Mouse (Mus musculus) spleen, adult 2 months (tissue): ENCODE measurements around the gene Gaa. TPM values are rescaled to one million over a fixed set of nuclear protein-coding genes. Genes with fewer than 3 reads are reported as not detected.

Experiments
- DNase-seq, 2 experiments: peaks; one replicate each; pipeline versions ENCODE4 v3.0.0 to v3.0.0-alpha.2; 2012 to 2021; ENCODE audit warnings: low spot score in 2 of 2, low read depth in 1 of 2
- H3K27ac ChIP-seq: fragments of 200-500 bp; 2 replicates; pipeline ENCODE4 v1.5.1; 2012; ENCODE audit warnings: low read length, inconsistent platforms; ENCODE audit not compliant: insufficient read depth
- H3K27me3 ChIP-seq: fragments of 200-500 bp; 2 replicates; pipeline ENCODE4 v1.6.1; 2012; ENCODE audit warnings: mild to moderate bottlenecking, moderate library complexity, low read length, inconsistent platforms; ENCODE audit not compliant: control insufficient read depth, insufficient read depth
- H3K36me3 ChIP-seq: fragments of 200-500 bp; 2 replicates; pipeline ENCODE4 v1.6.1; 2012; ENCODE audit warnings: mild to moderate bottlenecking, low read length, inconsistent platforms; ENCODE audit not compliant: control insufficient read depth, insufficient read depth
- H3K4me1 ChIP-seq: fragments of 200-500 bp; 2 replicates; pipeline ENCODE4 v1.6.1; 2011; ENCODE audit warnings: inconsistent platforms; ENCODE audit not compliant: control insufficient read depth, insufficient read depth, insufficient read length
- H3K4me3 ChIP-seq: fragments of 200-500 bp; 2 replicates; pipeline ENCODE4 v1.5.1; 2011; ENCODE audit warnings: mild to moderate bottlenecking, inconsistent platforms; ENCODE audit not compliant: insufficient read depth, insufficient read length; ENCODE audit errors: extremely low read depth
- CTCF ChIP-seq: fragments of 200-500 bp; IDR thresholded peaks from 2 replicates; pipeline ENCODE4 v1.5.1; 2011; ENCODE audit warnings: mild to moderate bottlenecking, inconsistent platforms; ENCODE audit not compliant: insufficient read depth, insufficient read length, insufficient replicate concordance; ENCODE audit errors: extremely low read depth
- POLR2A ChIP-seq: fragments of 200-500 bp; IDR thresholded peaks from 2 replicates; pipeline ENCODE4 v1.6.1; 2011; ENCODE audit warnings: low read depth, low read length, inconsistent platforms
- WGBS: fragments of 180-500 bp; shearing (Covaris S2); methylation state at CpG from one replicate; pipeline ENCODE4 v1.1.7; 2018; 5-methylcytosine and 5-hydroxymethylcytosine counted together
- polyA plus RNA-seq: library from polyadenylated mRNA; depleted of rRNA; stranded (reverse); fragments of >200 nt; gene quantifications from 2 replicates; pipeline ENCODE4 v1.2.3, GENCODE M21; 2012

The Gaa gene
- polyA plus RNA-seq, 1 experiment: 68.2 TPM

DNA sequence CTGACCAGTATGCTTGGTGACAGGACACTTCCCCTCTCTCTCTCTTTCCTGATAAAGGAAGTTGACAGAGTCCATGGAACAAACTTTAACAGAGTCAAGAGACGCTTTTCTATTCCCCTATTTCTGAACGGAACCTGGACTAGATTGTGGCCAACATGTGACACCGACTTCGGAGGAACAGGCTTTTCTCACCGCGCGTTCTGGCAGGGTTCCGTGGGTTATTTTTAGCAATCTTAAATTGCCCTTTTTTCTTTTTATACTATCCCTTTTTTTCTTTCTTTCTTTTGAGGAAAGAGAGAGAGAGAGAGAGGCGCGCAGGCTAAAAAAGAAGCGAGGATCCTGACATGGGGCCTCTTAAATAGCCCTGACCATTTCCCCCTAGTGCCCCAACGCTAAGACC is 40.1 kb upstream of the Gaa start:
- no peak overlapping the region for H3K27ac ChIP-seq
- H3K4me1 ChIP-seq: peaks cover 11% of the 10 kb centered on the region
- peak overlapping the region; percentile 65; the same call in 1 of the 2 replicates for H3K4me3 ChIP-seq
- 6% methylated on average over 12 of the region's 12 CpGs for WGBS
- TF ChIP-seq POLR2A: no peak
- no peak for TF ChIP-seq CTCF
- no peaks in the 10 kb centered on the region for H3K36me3 ChIP-seq
- H3K27me3 ChIP-seq: peaks cover 6% of the 10 kb centered on the region
- no peak for DNase-seq

DNA sequence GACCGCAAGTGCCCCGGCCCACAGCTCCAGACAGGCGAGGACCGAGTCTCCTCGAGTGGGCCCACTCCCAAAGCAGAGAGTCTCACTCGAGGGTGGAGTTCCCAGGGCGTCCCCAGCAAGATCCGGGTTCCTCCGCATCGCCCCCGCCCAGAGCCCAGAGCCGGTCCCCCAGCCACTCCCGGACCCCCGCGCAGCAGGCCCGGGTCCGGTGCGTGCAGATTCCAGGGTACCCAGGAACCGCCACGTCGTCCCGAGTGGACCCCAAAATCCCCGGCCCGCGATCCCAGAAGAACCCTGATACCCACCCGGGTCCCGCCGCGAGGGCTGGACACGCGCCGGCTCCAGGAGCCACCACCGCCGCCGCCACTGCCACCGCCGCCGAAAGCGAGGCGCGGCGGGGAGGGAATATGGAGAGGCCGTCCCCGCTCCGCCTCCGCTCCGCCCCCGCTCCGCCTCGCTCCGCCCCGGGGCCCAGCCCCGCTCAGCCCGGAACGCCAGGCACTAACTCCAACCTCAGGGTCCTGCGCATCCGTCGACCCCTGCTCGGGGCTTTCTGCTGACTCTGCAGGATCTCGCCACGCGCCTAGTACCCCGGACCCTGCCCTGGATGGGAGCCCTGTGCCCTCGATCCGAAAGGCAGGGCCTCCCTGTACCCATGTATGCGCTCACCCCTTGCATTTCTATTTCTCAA is 39.5 kb upstream of the Gaa start, which contains the start of the genes Tbc1d16 and Ccdc40:
Gene Tbc1d16 (minus strand): TSS at position 409 of the 691 bp plus-strand sequence.
Gene Ccdc40 (plus strand): TSS at position 482 of the 691 bp plus-strand sequence.
- peaks cover 6% of the 10 kb centered on the region for H3K27me3 ChIP-seq
- H3K4me3 ChIP-seq: peak within 1 kb of the TSS; percentile 65
- peak in 1 of 2 experiments; percentile 49 for DNase-seq
- 1% methylated on average over 63 of the region's 66 CpGs for WGBS
- no peaks in the 10 kb centered on the region for H3K36me3 ChIP-seq
- no peak for TF ChIP-seq CTCF
- TF ChIP-seq POLR2A: no peak
- peaks cover 11% of the 10 kb centered on the region for H3K4me1 ChIP-seq
- H3K27ac ChIP-seq: no peak within 1 kb of the TSS

DNA sequence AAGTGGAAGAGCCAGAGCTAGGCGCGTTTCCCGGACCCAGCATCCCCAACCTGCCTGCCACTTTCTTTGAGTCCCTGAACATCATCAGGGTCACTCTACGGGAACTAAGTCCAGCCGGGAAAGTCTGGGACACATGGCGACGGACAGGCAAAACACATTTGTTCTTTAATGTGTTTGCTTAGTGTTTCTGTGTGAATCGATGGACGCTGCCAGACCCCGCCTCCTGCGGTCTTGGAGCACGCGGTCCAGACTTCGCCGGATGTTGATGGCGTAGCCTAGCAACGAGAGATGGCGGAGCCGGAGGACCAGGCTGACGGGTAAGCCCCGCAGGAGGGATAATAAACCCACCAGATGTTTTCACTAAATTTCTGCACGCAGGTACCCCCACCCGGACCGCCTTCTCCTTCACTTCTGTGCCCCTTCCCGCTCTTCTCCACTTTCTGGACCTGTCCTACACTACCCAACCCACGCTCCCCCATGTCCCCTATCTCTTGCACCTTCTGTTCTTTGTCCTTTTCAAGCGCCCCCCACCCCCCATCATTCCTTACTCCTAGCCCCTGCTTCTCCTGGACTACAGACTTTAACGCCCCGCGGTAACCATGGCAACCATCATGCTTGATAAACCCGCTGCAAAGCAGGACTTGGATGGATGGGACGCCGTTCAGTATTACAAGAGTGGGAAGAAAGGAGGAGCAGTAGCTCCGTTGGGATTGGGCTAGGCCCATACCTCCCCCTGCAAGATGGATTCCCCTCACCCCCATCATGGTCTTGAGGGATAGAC is 38.7 kb upstream of the Gaa start:
- peak; percentile 59 to 72 for DNase-seq
- TF ChIP-seq CTCF (no peak), POLR2A (no peak)
- Histone ChIP-seq H3K36me3 (no peaks in the 10 kb centered on the region), H3K27me3 (peaks cover 6% of the 10 kb centered on the region), H3K4me1 (peaks cover 11% of the 10 kb centered on the region), H3K4me3 (peak overlapping the region; percentile 65), H3K27ac (no peak overlapping the region)
- WGBS: 5% methylated on average over 34 of the region's 34 CpGs

DNA sequence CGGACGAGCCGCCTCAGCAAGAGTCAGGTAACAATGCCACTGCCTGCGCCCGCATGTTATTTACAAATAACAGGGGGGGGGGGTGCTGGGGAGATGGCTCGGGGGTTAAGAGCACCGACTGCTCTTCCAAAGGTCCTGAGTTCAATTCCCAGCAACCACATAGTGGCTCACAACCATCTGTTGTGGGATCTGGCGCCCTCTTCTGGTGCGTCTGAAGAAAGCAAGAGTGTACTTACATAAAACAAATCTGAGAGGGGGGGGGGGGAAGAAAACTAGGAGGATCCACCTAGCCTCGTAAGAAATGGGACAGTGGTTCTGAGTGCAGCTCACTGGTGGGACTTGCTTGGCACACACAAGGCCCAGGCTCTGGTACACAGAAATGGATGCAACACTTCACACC is 32.9 kb upstream of the Gaa start:
- Histone ChIP-seq H3K27ac (no peak overlapping the region), H3K4me1 (peaks cover 7% of the 10 kb centered on the region; the same call in 1 of the 2 replicates), H3K36me3 (no peaks in the 10 kb centered on the region), H3K4me3 (no peak overlapping the region), H3K27me3 (no peaks in the 10 kb centered on the region)
- 92% methylated on average over 10 of the region's 10 CpGs for WGBS
- TF ChIP-seq CTCF: no peak
- TF ChIP-seq POLR2A: no peak
- DNase-seq: no peak

DNA sequence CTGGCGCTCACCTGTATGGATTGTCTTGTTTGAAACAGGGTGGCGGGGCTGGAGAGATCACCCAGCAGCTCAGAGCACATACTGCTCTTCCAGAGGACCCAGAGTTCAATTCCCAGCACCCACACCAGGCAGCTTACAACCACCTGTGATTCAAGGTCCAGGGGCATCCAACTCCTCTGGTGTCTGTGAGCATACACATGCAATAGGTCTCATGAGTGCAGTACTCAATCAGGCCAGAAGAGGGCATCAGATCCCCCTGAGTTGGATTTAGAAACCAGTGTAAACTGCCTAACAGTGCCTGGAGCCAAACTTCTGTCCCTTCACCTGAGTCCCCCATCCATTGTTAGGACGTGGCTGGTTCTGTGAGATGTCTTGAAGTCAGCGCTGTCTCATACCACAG is 32.1 kb upstream of the Gaa start:
- Histone ChIP-seq H3K4me3 (no peak overlapping the region), H3K4me1 (peaks cover 7% of the 10 kb centered on the region; the same call in 1 of the 2 replicates), H3K36me3 (no peaks in the 10 kb centered on the region), H3K27me3 (no peaks in the 10 kb centered on the region), H3K27ac (no peak overlapping the region)
- peak; percentile 24; the same call in 1 of the 2 replicates for TF ChIP-seq CTCF
- TF ChIP-seq POLR2A: no peak
- 80% methylated on average over 4 of the region's 4 CpGs for WGBS
- peak; percentile 51 to 53 for DNase-seq

DNA sequence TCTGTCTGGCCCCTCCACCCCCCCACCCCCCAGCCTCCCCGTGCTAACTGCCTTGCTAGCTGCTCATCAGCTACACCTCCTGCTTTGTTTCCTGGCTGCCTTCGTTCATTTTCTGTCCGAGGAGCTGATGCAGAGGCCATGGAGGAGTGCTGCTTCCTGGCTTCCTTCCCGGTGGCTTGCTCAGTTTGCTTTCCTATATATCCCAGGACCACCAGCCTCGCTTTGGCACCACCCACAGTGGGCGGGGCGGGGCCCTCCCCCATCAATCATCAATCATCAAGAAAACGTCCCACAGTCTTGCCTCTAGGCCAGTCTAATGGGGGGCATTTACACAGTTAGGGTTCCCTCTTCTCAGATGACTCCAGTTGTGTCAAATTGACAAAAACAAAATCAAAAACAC is 31.3 kb upstream of the Gaa start:
- H3K27me3 ChIP-seq: no peaks in the 10 kb centered on the region
- WGBS: 56% methylated on average over 8 of the region's 8 CpGs
- TF ChIP-seq POLR2A (no peak), CTCF (no peak)

More for the DNA sequence above, 31.3 kb upstream of the Gaa start:
- DNase-seq: no peak
- Histone ChIP-seq H3K27ac (no peak overlapping the region), H3K4me1 (peaks cover 7% of the 10 kb centered on the region; the same call in 1 of the 2 replicates), H3K36me3 (no peaks in the 10 kb centered on the region), H3K4me3 (no peak overlapping the region)
